Mouse (Mus musculus) mouse trophoblast stem cell (cell line): Measurements from ENCODE around the gene Zmym4.
"Not testable (repeated sequence)": the region's sequence is repeated elsewhere in the genome, so short reads cannot be mapped to it uniquely, and the experiment has no call there.

Experiments used
- in situ Hi-C, 2 experiments: fragments of 300-500 bp; cut with MseI, MboI; formaldehyde crosslinking; loops; 2 replicates in 1 of 2; 3 replicates in 1 of 2; pipeline ENCODE4 v1.15.1; 2025

Gene Zmym4

DNA sequence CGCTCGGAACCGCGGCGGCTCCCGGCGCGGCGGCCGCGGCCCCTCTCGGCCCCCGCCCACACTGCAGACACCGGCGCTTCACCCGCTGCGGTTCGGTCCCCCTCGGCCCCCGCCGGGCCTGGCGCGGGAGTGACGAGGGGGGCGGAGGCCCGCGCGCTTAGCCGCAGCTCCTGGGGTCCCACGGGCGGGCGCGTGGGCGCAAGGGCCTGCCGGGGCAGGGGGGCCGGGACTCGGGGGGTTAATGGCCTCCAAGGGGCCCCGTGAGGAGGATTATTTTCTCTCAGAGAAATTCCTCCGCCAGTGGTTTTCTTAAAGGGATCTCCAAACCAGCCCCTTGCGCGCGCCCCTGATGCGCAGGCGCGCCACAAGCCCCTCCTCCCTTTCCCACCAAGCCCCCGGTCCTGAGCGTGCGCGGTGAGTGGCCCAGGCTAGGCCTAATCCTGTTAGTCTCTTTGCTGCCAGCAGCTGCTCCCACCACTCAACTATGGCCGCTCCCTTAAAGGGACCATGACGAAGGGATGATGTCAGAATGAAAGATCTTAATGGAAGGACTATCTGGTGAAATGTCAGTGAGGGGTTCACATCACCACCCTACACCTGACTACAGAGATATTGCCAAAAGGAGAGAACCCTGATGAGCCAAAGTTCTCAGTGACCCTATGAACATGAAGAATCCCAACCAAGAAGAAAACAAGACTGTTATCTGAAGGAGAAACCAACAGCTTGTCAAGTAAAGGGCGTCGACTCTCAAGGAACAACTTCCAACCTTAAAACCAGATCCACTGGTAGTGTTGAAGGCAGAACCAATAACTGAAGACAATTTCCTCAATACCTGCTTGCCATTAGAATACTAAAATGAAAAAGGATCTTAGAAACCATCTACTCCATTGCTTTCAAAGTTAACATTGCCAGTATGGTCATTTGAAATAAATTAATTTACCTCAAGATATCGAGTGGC is at the start of gene Zmym4:
Gene Zmym4 (minus strand): TSS at position 272 of the 958 bp plus-strand sequence.
- in situ Hi-C loops, result no loop called here

DNA sequence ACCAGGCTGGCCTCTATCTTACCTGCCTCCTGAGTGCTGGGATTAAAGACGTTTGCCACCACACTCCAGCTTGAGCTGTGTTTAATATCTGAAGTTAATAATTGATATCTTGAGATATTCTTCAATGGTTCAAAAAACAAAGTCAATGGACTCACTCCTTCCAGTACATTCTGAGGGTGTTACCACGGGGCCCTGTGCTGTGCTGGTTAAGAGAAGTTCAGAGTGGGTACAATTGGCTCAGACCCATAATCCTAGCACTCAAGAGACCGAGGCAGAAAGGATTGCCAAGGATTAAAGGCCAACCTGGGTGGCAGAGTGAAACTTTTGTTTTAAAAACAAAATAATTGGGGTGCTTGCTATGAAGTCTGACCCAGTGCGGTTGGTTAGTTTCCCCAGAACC is 48.4 kb upstream of the Zmym4 start:
- in situ Hi-C loops, result no loop called here

DNA sequence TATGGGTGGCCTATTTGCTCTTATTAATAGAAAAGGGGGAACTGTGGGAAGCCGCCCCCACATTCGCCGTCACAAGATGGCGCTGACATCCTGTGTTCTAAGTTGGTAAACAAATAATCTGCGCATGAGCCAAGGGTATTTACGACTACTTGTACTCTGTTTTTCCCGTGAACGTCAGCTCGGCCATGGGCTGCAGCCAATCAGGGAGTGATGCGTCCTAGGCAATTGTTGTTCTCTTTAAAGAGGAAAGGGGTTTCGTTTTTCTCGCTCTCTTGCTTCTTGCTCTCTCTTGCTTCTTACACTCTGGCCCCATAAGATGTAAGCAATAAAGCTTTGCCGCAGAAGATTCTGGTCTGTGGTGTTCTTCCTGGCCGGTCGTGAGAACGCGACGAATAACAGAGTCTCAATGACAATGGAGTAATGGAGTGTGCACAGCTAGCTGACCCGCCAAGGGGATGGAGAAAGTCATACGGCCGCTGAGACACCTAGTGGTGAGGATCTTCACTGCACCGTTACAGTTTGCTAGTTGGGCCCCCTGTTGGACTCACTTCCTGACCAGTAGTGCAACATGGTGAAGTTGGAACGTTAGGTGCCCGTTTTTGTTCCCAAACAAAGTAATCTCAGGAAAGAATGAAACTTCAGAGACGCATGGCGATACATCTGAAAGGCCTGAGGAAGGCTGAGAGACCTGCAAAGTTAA is 47.5 kb upstream of the Zmym4 start:
- in situ Hi-C loops, result not testable (repeated sequence)

DNA sequence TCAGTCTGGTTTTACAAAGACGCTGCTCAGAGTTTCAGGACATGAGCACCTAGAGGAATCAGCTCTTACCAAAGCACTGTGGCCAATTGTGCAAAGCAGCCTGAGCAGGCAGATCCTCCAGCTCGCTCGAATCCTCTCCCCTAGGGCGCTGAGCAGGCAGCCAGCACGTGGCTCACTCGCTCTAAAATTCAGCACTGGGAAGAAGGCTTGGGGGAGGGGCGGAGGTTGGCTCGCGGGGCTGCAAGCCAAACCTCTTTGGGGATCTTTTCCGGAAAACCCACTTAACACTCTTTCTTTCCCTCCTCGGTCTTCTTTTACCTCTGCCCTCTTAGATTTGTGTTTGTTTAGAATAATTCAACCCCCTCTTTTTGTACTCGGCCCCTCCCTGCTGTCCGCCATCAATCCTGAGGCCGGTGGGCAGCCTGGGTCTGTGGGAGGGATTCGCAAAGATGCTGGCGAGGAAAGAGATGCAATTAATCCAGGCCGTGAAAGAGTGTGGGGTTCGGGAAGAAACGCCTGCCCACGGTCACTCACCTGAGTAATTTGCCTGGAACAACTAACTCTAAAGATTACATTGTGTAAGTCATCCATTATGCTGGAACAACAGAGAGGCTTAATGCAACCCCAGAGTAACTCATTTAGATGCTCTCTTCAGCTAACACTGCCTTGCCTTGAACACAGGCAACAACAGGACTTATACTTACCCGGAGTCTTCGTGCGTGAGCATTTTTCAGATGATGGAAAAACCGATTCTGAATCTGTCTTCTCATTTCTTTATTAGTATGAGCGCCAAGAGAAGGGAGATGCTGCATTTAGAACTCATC is 37.4 kb upstream of the Zmym4 start:
- in situ Hi-C loops, result no loop called here

DNA sequence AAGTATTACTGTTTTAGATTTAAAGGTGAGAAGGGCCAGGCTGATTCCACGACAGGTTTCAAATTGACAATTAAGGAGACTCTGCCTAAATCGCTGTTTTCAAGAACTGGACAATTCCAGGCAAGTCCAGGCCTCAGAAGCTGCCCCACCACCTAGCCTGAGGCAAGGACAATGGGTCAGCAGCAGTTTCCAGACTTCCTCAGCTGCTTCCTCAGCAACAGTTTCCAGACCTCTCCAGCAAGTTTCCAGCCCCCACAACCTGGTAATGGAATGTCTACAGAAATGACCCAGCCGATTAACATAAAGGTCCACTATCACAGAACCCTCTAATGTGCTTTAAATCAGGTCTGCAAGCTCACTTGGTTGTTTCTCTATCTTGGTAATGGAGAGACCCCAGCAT is 36.4 kb upstream of the Zmym4 start:
- in situ Hi-C loops, result no loop called here

DNA sequence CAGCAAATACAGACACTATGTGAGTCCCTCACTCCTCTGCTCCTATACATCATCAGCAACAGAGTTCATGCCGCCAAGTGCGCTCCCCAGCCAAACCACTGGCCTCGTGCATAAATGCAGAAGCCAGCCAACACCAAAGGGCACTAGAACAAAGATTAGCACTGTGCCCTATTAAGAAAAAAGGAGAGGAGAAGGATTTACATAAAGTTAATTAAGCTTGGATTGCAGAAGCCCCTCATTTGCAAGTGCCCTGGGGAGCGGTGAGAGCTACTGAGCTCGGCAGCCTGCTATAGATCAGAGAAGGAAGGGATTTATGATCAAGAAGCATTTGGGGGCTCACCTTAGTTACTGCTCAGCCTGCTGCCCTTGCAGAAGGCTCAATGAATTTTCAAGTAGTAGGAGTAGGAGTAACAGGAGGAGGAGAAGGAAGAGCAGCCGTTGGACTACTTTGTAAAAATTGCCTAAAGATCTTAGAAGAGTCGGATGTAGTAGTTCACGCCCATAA is 32.7 kb upstream of the Zmym4 start:
- in situ Hi-C loops, result no loop called here

DNA sequence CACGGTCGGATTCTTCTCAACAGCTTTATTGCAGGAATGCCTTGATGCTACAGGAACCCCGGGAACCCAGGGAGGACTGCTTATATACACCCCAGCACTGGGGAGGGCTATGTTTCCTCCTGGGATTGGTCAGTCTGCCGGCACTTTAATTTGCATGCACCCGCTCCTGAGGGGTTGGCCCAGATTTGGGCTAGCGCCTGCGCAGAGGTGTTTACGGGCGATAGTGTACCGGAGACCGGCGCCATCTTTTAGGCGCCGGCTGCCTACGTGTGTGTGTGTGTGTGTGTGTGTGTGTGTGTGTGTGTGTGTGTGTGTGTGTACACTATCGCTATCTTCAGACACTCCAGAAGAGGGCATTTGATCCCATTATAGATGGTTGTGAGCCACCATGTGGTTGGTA is 31.4 kb upstream of the Zmym4 start:
- in situ Hi-C loops, result not testable (repeated sequence)

DNA sequence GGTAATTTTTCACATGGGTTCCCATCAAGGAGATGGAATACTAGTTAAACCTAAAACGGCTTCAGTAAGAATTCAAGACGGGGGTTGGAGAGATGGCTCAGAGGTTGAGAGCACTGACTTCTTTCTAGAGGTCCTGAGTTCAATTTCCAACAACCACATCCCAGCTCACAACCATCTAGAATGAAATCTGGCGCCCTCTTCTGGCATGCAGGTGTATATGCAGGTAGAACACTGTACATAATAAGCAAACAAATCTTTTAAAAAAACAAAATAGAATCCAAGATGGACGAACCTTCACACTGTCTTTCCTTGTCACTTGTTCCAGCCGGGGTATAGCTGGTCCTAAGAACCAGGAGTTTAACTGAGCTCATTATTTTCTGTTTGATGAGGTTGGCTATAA is 24.4 kb upstream of the Zmym4 start:
- in situ Hi-C loops, result no loop called here

DNA sequence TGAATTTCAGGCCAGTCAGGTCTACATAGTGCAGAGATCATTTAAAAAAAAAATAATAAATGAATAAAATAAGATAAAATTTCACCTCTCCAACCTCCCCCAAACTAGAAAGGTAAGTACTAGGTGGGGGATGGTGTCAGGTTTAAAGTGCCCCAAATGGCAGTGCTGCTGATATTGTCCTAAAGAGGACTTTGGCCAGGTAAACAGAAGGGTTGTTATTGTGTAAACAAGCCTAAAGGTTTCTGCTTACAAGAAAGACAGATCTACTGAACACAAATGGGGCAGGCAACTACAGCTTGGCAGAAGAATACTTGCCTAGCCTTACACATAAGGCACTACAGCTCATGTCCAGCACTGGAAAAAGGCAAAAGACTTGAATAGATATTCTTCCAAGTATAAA is 22.6 kb upstream of the Zmym4 start:
- in situ Hi-C loops, result no loop called here

DNA sequence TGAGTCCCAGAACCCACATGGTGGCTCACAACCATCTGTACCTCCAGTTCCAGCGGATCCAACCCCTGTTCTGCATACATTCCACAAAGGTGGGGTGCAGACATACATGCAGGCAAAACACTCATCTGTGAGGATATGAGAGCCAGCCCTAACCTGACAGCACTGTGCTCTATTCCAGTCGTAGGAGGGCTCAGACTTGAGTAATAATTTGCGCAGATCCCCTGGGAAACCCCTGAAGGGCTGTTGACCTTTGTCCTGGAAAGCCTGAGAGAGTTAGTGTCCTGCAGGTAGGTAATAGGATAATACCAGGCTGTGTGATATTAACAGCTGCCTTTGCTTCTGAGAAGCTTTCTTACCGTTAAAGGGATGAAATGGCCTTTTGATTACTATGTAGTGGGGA is 20.6 kb upstream of the Zmym4 start:
- in situ Hi-C loops, result no loop called here

DNA sequence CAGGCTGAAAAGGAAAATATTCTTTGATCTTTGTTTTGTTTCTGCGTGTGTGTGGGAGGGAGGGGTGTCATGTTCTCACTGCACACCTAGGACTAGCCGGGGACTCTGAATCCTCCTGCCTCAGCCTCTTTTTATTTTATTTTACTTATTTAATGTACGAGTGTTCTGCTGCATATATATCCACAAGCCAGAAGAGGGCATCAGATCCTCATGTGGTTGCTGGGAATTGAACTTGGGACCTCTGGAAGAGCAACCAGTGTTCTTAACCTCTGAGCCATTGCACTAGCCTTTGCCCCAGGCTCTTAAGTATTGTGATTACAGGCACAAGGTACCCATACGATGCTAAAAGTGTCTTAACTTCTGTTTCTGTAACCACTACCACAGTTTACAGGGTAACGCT is 18.8 kb upstream of the Zmym4 start:
- in situ Hi-C loops, result no loop called here

DNA sequence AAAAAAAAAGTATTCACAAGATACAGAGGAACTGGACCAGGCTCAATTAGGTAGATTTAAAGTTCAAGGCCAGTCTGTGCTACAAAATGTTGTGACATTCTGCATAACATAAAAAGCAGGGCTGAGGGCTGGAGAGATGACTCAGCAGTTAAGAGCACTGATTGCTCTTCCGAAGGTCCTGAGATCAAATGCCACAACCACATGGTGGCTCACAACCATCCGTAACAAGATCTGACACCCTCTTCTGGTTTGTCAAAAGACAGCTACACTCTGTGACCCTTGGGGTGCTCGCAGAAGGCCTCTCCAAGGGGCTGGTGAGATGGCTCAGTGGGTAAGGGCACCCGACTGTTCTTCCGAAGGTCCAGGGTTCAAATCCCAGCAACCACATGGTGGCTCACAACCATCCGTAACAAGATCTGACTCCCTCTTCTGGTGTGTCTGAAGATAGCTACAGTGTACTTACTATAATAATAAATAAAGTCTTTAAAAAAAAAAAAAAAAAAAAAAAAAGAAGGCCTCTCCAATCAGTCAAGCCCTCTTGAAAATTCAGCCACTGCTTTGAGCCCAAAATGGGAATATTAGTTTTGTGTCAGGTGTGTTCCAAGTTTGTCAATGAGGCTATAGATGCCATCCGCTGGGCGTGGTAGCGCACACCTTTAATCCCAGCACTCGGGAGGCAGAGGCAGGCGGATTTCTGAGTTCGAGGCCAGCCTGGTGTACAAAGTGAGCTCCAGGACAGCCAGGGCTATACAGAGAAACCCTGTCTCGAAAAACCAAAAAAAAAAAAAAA is 16.0 kb upstream of the Zmym4 start:
- in situ Hi-C loops, result not testable (repeated sequence)

DNA sequence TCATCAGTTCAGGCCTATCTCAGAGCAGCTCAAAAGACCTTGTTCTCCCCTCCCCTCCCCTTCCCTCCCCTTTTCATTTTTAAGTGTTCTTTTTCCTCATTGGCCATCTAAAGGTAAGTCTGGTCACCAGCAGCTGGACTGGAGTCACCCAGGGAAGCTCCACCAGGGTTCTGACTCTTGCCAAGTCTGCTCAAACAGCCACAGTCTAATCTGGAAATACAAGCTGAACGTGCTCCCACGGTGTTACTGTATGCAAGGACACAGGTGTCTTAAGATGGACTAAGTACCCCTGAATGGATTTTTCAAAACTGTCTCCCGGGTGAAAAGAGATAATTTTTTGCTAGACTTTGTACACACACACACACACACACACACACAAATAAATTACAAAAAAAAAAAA is 15.4 kb upstream of the Zmym4 start:
- in situ Hi-C loops, result no loop called here

DNA sequence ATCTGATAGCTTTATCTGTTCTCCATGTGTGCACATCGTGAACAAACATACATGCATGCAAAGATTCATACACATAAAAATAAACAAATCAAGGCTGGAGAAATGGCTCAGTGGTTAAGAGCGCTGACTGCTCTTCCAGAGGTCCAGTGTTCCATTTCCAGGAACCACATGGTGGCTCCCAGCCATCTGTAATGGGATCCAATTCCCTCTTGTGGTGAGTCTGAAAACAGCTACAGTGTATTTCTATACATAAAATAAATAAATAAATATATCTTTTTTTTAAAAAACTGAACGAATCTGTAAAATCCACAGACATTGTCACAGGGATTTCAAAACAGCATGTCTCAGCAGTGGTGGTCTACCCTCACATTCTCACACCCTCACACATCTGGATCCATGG is 10.8 kb upstream of the Zmym4 start:
- in situ Hi-C loops, result no loop called here

DNA sequence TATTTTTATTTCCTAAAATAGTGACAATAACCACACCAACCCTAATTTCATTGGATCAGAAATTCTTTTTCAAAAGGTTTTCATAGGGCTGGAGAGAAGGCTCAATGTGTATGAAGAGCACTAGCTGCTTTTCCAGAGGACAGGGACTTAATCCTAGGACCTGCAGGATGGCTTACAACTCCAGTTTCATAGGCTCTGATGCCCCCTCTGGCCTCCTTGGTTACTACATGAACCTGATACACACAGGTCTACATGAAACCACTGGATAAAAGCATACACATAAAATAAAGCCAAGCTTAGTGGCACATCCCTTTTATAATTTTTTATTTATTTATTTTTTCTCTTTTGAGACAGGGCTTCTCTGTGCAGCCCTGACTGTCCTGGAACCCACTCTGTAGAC is 9.5 kb upstream of the Zmym4 start:
- in situ Hi-C loops, result no loop called here

DNA sequence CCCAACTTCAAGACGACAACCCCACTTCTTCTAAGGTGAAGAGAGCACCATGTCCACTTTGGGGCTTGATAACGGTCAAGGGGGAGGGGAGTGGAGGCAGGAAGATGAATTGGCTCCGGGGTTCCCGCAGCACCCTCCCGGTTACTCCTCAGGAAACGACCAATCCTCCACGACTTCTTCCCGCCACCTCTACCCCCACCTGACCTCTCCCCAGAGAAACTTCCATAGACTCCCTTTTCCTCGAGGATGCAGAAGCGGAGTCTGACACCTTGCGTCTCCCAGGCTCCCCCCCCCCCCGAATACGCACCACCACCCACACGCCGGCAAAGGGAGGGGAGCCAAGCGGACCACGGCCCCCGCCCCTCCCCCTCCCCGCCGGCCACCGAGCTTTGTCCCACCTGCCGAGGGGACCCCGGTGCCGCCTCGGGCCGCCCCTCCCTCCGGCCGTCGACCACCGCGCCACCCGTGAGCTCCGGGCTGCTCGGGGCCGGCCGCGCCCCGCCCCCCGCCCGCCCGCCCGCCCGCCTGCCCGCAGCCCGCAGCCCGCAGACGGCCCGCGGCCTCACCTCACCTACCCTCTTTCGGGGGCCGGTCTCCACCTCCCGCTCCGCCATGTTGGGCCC is 583 bp downstream of the Zmym4 start:
- in situ Hi-C loops, result no loop called here

DNA sequence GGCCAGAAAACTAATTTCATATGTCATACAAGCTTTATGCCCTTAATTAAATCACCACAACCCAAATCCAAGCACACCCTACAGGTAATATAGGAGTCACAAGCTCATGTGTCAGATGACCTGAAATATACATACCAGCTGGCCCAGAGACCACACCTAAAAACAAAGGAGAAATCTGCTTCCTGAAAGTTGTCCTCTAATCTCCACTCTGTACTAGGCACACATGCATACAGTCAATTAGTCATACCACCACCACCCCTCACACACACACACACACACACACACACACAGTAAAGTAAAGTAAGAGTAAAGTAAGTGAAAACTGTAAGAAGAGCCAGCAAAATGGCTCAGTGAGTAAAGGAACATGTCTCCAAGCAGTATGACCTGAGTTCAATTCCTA is 9.3 kb downstream of the Zmym4 start:
- in situ Hi-C loops, result no loop called here

DNA sequence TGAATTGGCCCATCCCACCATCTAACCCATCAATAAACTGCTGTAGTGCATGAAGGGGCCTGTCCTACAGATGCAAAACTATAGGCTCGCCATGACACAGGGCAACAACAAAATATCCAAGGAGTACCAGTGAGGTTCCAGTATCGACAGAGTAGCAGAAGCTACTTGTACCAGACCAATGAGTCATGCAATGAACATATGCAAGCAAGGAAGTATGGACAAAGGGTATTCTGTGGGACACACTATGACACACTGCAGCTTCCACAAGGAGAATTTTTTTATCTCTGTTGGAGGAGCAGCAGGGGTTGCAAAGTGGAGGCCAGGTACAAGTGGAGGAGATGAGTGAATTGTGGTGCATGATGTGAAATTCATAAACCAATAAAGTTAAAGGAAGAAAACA is 9.7 kb downstream of the Zmym4 start:
- in situ Hi-C loops, result no loop called here

DNA sequence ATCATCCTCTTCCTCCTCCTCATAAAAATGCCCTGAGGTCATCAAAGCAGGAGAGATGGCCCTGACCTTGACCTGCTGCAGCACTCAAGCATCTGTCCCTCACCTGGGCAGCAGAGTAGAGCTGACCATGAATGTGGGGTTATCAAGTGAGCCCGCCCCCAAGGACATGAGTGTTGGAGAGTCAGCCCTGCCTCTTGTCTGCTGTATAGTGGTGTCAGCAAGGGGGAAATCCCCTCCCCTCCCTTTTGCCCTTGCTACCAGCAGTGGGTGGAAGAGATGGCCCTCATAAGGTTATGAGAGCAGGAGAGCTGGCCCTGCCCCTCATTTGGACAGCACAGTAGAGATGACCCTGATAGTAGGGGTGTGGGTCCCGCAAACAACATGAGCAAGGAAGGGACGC is 10.5 kb downstream of the Zmym4 start:
- in situ Hi-C loops, result no loop called here

DNA sequence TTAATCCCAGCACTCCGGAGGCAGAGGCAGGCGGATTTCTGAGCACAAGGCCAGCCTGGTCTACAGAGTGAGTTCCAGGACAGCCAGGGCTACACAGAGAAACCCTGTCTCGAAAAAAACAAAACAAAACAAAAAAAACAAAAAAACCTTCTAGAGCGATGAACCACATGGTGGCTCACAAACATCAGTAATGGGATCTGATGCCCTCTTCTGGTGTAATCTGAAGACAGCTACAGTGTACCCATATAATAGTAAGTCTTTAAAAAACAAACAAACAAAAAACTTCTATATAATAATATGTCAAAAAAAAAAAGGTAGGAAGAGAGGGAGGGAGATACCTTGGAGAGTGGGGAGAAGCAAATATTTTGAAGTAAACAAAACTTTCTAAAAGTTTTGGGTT is 17.1 kb downstream of the Zmym4 start:
- in situ Hi-C loops, result not testable (repeated sequence)

DNA sequence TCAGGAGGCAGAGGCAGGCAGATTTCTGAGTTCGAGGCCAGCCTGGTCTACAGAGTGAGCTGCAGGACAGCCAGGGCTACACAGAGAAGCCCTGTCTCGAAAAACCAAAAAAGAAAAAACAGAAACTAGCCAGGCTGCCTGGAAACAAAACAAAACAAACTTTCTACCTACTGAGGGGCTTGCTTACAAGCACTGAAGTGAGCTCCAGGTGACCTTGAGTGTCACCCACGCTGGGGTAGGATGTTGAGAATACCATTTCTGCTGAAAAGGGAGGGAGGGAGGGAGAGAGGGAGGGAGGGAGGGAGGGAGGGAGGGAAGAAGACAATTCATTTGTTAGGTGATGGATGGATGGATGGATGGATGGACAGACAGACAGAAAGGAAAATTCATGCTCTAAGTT is 24.5 kb downstream of the Zmym4 start:
- in situ Hi-C loops, result no loop called here
